Mouse (Mus musculus) liver, embryonic 14.5 days (tissue): Measurements from ENCODE around the gene Ttc5. TPM values are rescaled to one million over a fixed set of nuclear protein-coding genes. Genes with fewer than 3 reads are reported as not detected.

Experiments used
- ATAC-seq: fragments of 200-750 bp; cut with Nextera tagmentation; 2 replicates; pipeline ENCODE4 v1.8.0; 2017; ENCODE audit warnings: moderate number of reproducible peaks, mild to moderate bottlenecking, moderate library complexity; ENCODE audit not compliant: insufficient read depth
- DNase-seq, 3 experiments: peaks; one replicate each; pipeline ENCODE4 v3.0.0-alpha.2; 2012 to 2013; ENCODE audit warnings: low read depth in 3 of 3, low spot score in 3 of 3
- H3K27ac ChIP-seq: fragments of 300-500 bp; sonication (generic); 2 replicates; pipeline ENCODE4 v1.5.1; 2014; ENCODE audit warnings: moderate library complexity, mild to moderate bottlenecking, control low read depth, inconsistent platforms
- H3K27me3 ChIP-seq: fragments of 300-500 bp; sonication (generic); 2 replicates; pipeline ENCODE4 v1.6.1; 2014; ENCODE audit warnings: mild to moderate bottlenecking, low read length, moderate library complexity; ENCODE audit not compliant: control insufficient read depth, insufficient read depth
- H3K36me3 ChIP-seq: fragments of 300-500 bp; sonication (generic); replicated peaks from 2 replicates; pipeline ENCODE4 v1.6.1; 2014; ENCODE audit warnings: low read depth; ENCODE audit not compliant: control insufficient read depth, insufficient read depth
- H3K4me1 ChIP-seq, 2 experiments: fragments of 200-500 bp in 1 of 2; fragments of 300-500 bp in 1 of 2; sonication (generic) in 1 of 2; replicated peaks; 2 replicates each; pipeline ENCODE4 v1.6.1; 2012 to 2014; ENCODE audit warnings: antibody characterized with exemption in 1 of 2, inconsistent platforms in 1 of 2, low read length in 1 of 2; ENCODE audit not compliant: control insufficient read depth in 2 of 2, insufficient read depth in 2 of 2
- H3K4me2 ChIP-seq: fragments of 300-500 bp; sonication (generic); 2 replicates; pipeline ENCODE4 v1.6.1; 2014; ENCODE audit warnings: low read depth, mild to moderate bottlenecking, control low read depth, moderate library complexity
- H3K4me3 ChIP-seq, 2 experiments: fragments of 200-500 bp in 1 of 2; fragments of 300-500 bp in 1 of 2; sonication (generic) in 1 of 2; 2 replicates each; pipeline ENCODE4 v1.5.1; 2012 to 2014; ENCODE audit warnings: low read depth in 2 of 2, low read length in 2 of 2, mild to moderate bottlenecking in 2 of 2, control low read depth in 1 of 2, inconsistent platforms in 1 of 2, moderate library complexity in 1 of 2; ENCODE audit not compliant: insufficient read depth in 1 of 2
- H3K9ac ChIP-seq: fragments of 300-500 bp; sonication (generic); replicated peaks from 2 replicates; pipeline ENCODE4 v1.6.1; 2014; ENCODE audit warnings: mild to moderate bottlenecking, control low read depth, moderate library complexity
- H3K9me3 ChIP-seq: fragments of 300-500 bp; sonication (generic); 2 replicates; pipeline ENCODE4 v1.6.1; 2016; ENCODE audit warnings: low read length, mixed read lengths; ENCODE audit not compliant: control insufficient read depth
- CTCF ChIP-seq: IDR thresholded peaks from 2 replicates; pipeline ENCODE4 v1.5.1; 2016; ENCODE audit warnings: antibody characterized with exemption, low read depth, control low read depth
- EP300 ChIP-seq: IDR thresholded peaks from 2 replicates; pipeline ENCODE4 v1.6.1; 2016; ENCODE audit warnings: antibody characterized with exemption, low read depth
- WGBS: fragments of 180-500 bp; shearing (Covaris S2); extraction: QIAGEN DNeasy Blood & Tissue Kit; methylation state at CpG from one replicate; pipeline ENCODE4 v1.1.7; 2014; ENCODE audit not compliant: insufficient replicate concordance; 5-methylcytosine and 5-hydroxymethylcytosine counted together
- polyA plus RNA-seq, 2 experiments: library from polyadenylated mRNA; depleted of rRNA in 1 of 2; stranded (reverse) in 1 of 2; unstranded in 1 of 2; fragments of >200 nt; fragmentation: Nextera tagmentation in 1 of 2; extraction: Ambion mirVana in 1 of 2; gene quantifications; 2 replicates each; pipeline versions ENCODE4 v1.2.1 to v1.2.3; 2012 to 2014

The Ttc5 gene
- polyA plus RNA-seq, 2 experiments: 10.8 to 19.8 TPM

GRCm38 (mm10) chr14:50782166-50782565 is 3.2 kb downstream of the Ttc5 start:
- Histone ChIP-seq H3K36me3 (no peaks in the 10 kb centered on the region), H3K9ac (no peak overlapping the region), H3K4me3 (no peak overlapping the region), H3K27me3 (no peaks in the 10 kb centered on the region), H3K4me2 (no peak overlapping the region), H3K9me3 (no peaks in the 10 kb centered on the region), H3K4me1 (peaks cover 0 to 4% of the 10 kb centered on the region in 2 experiments; a peak in 3 of 4 replicates), H3K27ac (no peak overlapping the region)
- no peak for ATAC-seq
- WGBS: 55% methylated on average over 3 of the region's 3 CpGs
- TF ChIP-seq CTCF: no peak
- TF ChIP-seq EP300: no peak
- DNase-seq: no peak

- Histone ChIP-seq H3K9me3 (no peaks in the 10 kb centered on the region), H3K36me3 (peaks cover 3% of the 10 kb centered on the region; the same call in 1 of the 2 replicates), H3K27ac (no peak overlapping the region), H3K27me3 (no peaks in the 10 kb centered on the region), H3K9ac (no peak overlapping the region), H3K4me1 (no peaks in the 10 kb centered on the region), H3K4me3 (no peak overlapping the region), H3K4me2 (no peak overlapping the region)
- ATAC-seq (no peak), DNase-seq (no peak)
- WGBS: 53% methylated on average over 2 of the region's 2 CpGs
- TF ChIP-seq CTCF (peak; percentile 38; the same call in 1 of the 2 replicates), EP300 (no peak)
Observed at GRCm38 (mm10) chr14:50771342-50771741, 14.0 kb downstream of the Ttc5 start.

- H3K4me1 ChIP-seq: no peaks in the 10 kb centered on the region
- H3K27me3 ChIP-seq: no peaks in the 10 kb centered on the region
- TF ChIP-seq CTCF (no peak), EP300 (no peak)
- no peak overlapping the region for H3K27ac ChIP-seq
- DNase-seq (no peak), ATAC-seq (no peak)
- WGBS: 83% methylated on average over 6 of the region's 6 CpGs
- H3K4me3 ChIP-seq: no peak overlapping the region
- no peak overlapping the region for H3K4me2 ChIP-seq
- no peaks in the 10 kb centered on the region for H3K36me3 ChIP-seq
- no peaks in the 10 kb centered on the region for H3K9me3 ChIP-seq
- no peak overlapping the region for H3K9ac ChIP-seq
Observed at GRCm38 (mm10) chr14:50765736-50766135, 19.6 kb downstream of the Ttc5 start.

GRCm38 (mm10) chr14:50758416-50759085 is 26.8 kb downstream of the Ttc5 start:
- Histone ChIP-seq H3K4me2 (no peak overlapping the region), H3K27me3 (no peaks in the 10 kb centered on the region), H3K9ac (no peak overlapping the region), H3K4me1 (no peaks in the 10 kb centered on the region), H3K27ac (no peak overlapping the region), H3K36me3 (no peaks in the 10 kb centered on the region), H3K4me3 (no peak overlapping the region), H3K9me3 (no peaks in the 10 kb centered on the region)
- DNase-seq (no peak), ATAC-seq (no peak)
- 53% methylated on average over 5 of the region's 5 CpGs for WGBS
- TF ChIP-seq CTCF: no peak

GRCm38 (mm10) chr14:50744994-50745393 is 40.3 kb downstream of the Ttc5 start, which contains the start of gene Olfr749:
Olfr749 (minus strand) TSS chr14:50745094.
- ATAC-seq: no peak

More at GRCm38 (mm10) chr14:50744994-50745393, 40.3 kb downstream of the Ttc5 start, which contains the start of gene Olfr749:
- TF ChIP-seq CTCF: no peak
- TF ChIP-seq EP300: no peak
- Histone ChIP-seq H3K27me3 (no peaks in the 10 kb centered on the region), H3K27ac (no peak within 1 kb of the TSS), H3K4me3 (no peak within 1 kb of the TSS), H3K9me3 (no peaks in the 10 kb centered on the region), H3K4me1 (no peaks in the 10 kb centered on the region), H3K4me2 (no peak within 1 kb of the TSS), H3K9ac (no peak within 1 kb of the TSS), H3K36me3 (no peaks in the 10 kb centered on the region)
- DNase-seq: no peak
